Mouse (Mus musculus) brown adipose tissue, adult 24 weeks (tissue): ENCODE results near the gene Cyp2j6. TPM values are rescaled to one million over a fixed set of nuclear protein-coding genes. Genes with fewer than 3 reads are reported as not detected.
"Not testable (repeated sequence)": the region's sequence is repeated elsewhere in the genome, so short reads cannot be mapped to it uniquely, and the experiment has no call there.

Experiments
- H3K27ac ChIP-seq: fragments of 200-500 bp; replicated peaks from 2 replicates; pipeline ENCODE4 v1.5.1; 2012; ENCODE audit warnings: low read depth, mild to moderate bottlenecking, low read length
- H3K4me1 ChIP-seq: fragments of 200-500 bp; 2 replicates; pipeline ENCODE4 v1.6.1; 2012; ENCODE audit warnings: low read length, mixed read lengths; ENCODE audit not compliant: control insufficient read depth, insufficient read depth, insufficient read length
- H3K4me3 ChIP-seq: fragments of 200-500 bp; 2 replicates; pipeline ENCODE4 v1.5.1; 2012; ENCODE audit warnings: low read depth, mild to moderate bottlenecking, low read length, moderate library complexity; ENCODE audit not compliant: insufficient read depth
- polyA plus RNA-seq: library from polyadenylated mRNA; stranded (reverse); fragments of >200 nt; gene quantifications from 2 replicates; pipeline ENCODE4 v1.2.4, GENCODE M21; 2012; ENCODE audit not compliant: missing spikeins, insufficient read depth, insufficient read length

Cyp2j6 gene
- 17.4 and 22.0 TPM in 2 replicates for polyA plus RNA-seq

- Histone ChIP-seq H3K4me3 (peak within 1 kb of the TSS; percentile 69), H3K4me1 (peaks cover 11% of the 10 kb centered on the region), H3K27ac (peak within 1 kb of the TSS; percentile 67)
These were observed at the start of gene Cyp2j6 for GRCm38 (mm10) chr4:96553133-96553819. Gene Cyp2j6 (minus strand): TSS chr4:96553661.

- Histone ChIP-seq H3K27ac (peak overlapping the region; percentile 33; the same call in 1 of the 2 replicates), H3K4me1 (no peaks in the 10 kb centered on the region; the same call in 1 of the 2 replicates), H3K4me3 (peak overlapping the region; percentile 67)
These were observed 38.3 kb upstream of the Cyp2j6 start for GRCm38 (mm10) chr4:96591791-96592150.

GRCm38 (mm10) chr4:96590911-96591790, 37.7 kb upstream of the Cyp2j6 start, which contains the start of gene Cyp2j9:
Gene Cyp2j9 (minus strand): TSS chr4:96591578.
- Histone ChIP-seq H3K27ac (peak within 1 kb of the TSS; percentile 81), H3K4me1 (no peaks in the 10 kb centered on the region; the same call in 1 of the 2 replicates), H3K4me3 (peak within 1 kb of the TSS; percentile 67)

GRCm38 (mm10) chr4:96581425-96582088, 28.1 kb upstream of the Cyp2j6 start:
- Histone ChIP-seq H3K4me3 (no peak overlapping the region), H3K4me1 (no peaks in the 10 kb centered on the region), H3K27ac (no peak overlapping the region)

GRCm38 (mm10) chr4:96580351-96580750, 26.9 kb upstream of the Cyp2j6 start:
- not testable (repeated sequence) for H3K4me1 ChIP-seq, H3K4me3 ChIP-seq

GRCm38 (mm10) chr4:96569442-96569841, 16.0 kb upstream of the Cyp2j6 start:
- Histone ChIP-seq H3K27ac (no peak overlapping the region), H3K4me3 (no peak overlapping the region), H3K4me1 (no peaks in the 10 kb centered on the region)

More at GRCm38 (mm10) chr4:96580351-96580750, 26.9 kb upstream of the Cyp2j6 start:
- H3K27ac ChIP-seq, result not testable (repeated sequence)

GRCm38 (mm10) chr4:96567988-96568387, 14.5 kb upstream of the Cyp2j6 start:
- no peak overlapping the region for H3K4me3 ChIP-seq
- no peak overlapping the region for H3K27ac ChIP-seq
- no peaks in the 10 kb centered on the region for H3K4me1 ChIP-seq

- H3K27ac ChIP-seq, result no peak overlapping the region
- no peak overlapping the region for H3K4me3 ChIP-seq
- no peaks in the 10 kb centered on the region for H3K4me1 ChIP-seq
These were observed 12.3 kb upstream of the Cyp2j6 start for GRCm38 (mm10) chr4:96565808-96566207.

GRCm38 (mm10) chr4:96560464-96560863, 7.0 kb upstream of the Cyp2j6 start:
- no peaks in the 10 kb centered on the region for H3K4me1 ChIP-seq
- H3K27ac ChIP-seq, result no peak overlapping the region
- H3K4me3 ChIP-seq, result no peak overlapping the region

GRCm38 (mm10) chr4:96559781-96560180, 6.3 kb upstream of the Cyp2j6 start:
- Histone ChIP-seq H3K4me3 (no peak overlapping the region), H3K4me1 (no peaks in the 10 kb centered on the region), H3K27ac (no peak overlapping the region)

- no peak overlapping the region for H3K4me3 ChIP-seq
- peaks cover 11% of the 10 kb centered on the region for H3K4me1 ChIP-seq
- no peak overlapping the region for H3K27ac ChIP-seq
These were observed 1.8 kb downstream of the Cyp2j6 start for GRCm38 (mm10) chr4:96551619-96552018.

- no peak overlapping the region for H3K4me3 ChIP-seq
- peaks cover under 1% of the 10 kb centered on the region; the same call in 1 of the 2 replicates for H3K4me1 ChIP-seq
- H3K27ac ChIP-seq, result no peak overlapping the region
These were observed 7.5 kb downstream of the Cyp2j6 start for GRCm38 (mm10) chr4:96545976-96546375.

GRCm38 (mm10) chr4:96525772-96526171, 27.7 kb downstream of the Cyp2j6 start:
- Histone ChIP-seq H3K27ac (no peak overlapping the region), H3K4me1 (no peaks in the 10 kb centered on the region), H3K4me3 (no peak overlapping the region)

- no peak overlapping the region for H3K27ac ChIP-seq
- H3K4me3 ChIP-seq, result no peak overlapping the region
- no peaks in the 10 kb centered on the region for H3K4me1 ChIP-seq
These were observed 31.2 kb downstream of the Cyp2j6 start for GRCm38 (mm10) chr4:96522256-96522655.

GRCm38 (mm10) chr4:96510083-96510482, 43.4 kb downstream of the Cyp2j6 start:
- Histone ChIP-seq H3K4me3 (no peak overlapping the region), H3K27ac (no peak overlapping the region), H3K4me1 (no peaks in the 10 kb centered on the region)
